Mouse (Mus musculus) lung, adult 2 months (tissue): ENCODE data around the gene Lrch1.

Source experiments
- CTCF ChIP-seq: fragments of 200-500 bp; IDR thresholded peaks from 2 replicates; pipeline ENCODE4 v1.5.1; 2011; ENCODE audit warnings: mild to moderate bottlenecking, low read length, control low read depth; ENCODE audit not compliant: insufficient read depth
- POLR2A ChIP-seq: fragments of 200-500 bp; IDR thresholded peaks from 2 replicates; pipeline ENCODE4 v1.6.1; 2011; ENCODE audit warnings: low read depth, mild to moderate bottlenecking, control low read depth, low read length, borderline replicate concordance; ENCODE audit errors: extremely low read depth

DNA sequence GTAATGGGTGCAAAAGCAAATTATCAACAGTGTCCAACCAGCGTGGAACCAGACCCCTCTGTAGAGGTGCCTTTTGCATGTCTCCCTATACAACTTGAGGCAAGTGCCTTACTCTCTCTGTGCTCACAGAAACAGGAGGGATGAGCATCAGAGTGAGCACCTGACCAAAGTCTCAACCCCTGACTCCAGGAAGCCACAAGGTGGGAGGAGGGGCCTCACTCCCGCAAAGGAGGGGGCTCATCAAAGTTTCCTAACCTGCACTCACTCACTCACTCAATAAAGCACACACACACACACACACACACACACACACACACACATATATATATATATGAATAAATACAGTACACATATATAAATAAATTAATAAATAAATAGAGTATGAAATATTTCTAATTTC, 117.1 kb downstream of the Lrch1 start:
- TF ChIP-seq POLR2A, result no peak
- no peak for TF ChIP-seq CTCF
